Mouse (Mus musculus): Measurements from ENCODE around the gene BC048562.

The BC048562 gene

DNA sequence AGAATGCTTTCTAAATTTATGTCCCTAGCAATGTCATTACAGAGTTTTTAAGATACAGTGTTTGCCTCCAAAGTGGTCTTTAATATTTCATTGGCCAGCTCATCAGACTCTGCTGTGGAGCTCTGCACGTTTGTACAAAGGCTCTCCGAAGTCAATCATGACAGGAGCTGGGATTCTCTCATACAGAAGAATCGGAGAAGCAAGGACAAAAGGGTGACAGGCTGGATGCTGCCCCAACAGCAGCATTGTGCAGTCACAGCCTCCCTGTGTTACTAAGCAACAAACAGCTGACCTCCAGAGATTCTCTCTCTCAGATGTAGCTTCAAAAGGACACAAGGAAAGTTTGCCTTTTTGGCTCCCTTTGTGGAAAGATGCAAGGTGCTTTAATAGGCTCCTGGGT is at the start of gene BC048562:
Gene BC048562, plus strand, starts transcription at position 301 of the 400 bp plus-strand sequence.
- DNase-seq (ENCODE audit: inconsistent ontology term): no peak

DNA sequence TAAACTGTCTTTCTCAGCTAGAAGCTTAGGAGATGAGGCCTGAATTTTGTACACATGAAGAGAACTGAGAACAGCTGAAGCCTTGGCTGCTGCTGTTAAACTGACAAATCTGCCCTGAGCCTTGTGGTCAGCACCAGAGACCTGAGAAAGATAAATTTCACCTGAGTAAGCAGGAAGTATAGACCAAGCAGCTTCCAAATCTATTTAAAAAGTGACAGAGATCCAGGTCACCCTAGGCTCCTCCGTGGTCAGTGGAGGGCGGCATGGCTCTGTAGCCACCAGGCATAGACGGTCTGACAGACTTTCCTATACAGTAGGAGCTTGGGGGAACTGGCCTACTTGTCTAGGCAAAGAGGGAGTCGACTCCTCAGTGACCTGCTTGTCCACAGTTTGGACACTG is 49.5 kb upstream of the BC048562 start:
- DNase-seq (ENCODE audit: inconsistent ontology term): no peak

DNA sequence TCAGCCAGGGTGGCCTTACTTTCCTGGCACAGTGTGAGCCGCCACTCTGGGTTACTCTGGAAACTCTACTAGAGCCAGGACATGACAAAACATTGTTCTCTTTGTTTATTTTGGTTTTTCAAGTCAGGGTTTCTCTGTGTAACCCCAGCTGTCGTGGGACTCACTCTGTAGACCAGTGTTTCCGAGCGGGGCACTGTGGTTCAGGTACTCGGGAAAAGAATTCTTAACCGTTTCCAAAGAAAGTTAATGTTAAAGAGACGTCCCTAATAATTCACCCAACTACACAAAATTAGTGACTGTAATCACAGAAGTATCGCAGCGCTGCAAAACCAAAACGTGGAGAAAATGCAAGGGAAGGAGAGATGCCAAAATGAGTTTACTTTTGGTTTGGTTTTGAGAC is 47.7 kb upstream of the BC048562 start:
- DNase-seq (ENCODE audit: inconsistent ontology term): no peak

DNA sequence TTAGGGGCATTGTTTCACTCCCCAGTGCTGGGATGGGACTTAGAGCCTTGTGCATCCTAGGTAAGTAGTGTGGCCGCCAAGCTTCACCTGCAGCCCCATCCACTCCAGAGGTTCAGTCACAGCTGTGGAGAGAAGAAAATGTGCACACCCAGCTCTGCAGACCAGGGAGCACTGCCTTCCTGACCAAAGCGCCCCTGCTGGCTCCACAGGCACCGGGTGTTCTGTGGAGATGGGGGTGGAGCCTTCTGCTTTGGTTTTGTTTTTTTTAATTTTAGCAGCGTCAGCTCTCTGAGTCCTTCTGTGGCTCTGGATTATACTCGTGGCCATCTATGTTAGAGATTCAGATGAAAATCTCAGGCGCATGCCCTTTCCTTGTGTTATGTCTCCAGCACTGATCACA is 47.1 kb upstream of the BC048562 start:
- no peak for DNase-seq (ENCODE audit: inconsistent ontology term)

DNA sequence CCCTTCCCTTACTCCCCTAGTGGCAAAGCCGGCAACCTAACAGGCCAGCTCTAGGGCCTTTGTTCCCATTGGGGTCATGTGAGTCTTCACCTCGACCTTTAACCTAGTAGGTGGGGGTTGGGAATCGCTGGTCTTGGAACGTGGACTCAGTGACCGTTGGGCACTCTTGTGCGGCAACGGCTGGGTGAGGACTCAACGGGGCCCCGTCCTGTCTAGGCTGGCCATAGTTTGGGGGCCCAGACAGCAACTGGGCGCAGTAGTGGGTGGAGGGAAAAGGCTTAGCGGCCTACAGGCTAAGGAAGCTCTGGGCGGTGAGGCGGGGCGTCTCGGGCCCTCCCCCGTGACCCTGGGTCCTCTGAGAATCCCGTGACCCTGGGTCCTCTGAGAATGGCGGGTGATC is 43.6 kb upstream of the BC048562 start, which contains the start of gene 1700102P08Rik:
Gene 1700102P08Rik, plus strand, starts transcription at position 130 of the 400 bp plus-strand sequence.
- DNase-seq (ENCODE audit: inconsistent ontology term): no peak

DNA sequence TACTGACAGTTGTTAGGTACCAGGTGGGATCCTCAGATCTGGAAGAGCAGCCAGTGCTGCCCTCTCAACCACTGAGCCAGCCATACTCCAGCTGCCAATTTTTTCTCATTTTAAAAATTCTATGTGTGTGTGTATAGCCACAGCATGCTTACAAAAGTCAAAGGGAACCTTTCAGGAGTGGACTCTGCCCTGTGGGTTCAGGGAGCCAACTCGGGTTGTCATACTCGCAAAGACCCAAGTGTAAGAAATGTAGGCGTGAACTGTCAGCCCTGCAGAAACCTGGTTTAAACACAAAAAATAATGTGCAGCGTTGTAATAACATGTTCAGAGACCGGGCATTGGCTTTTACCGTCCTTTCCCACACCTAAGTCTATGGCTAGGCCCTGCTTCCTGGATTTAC is 42.1 kb upstream of the BC048562 start:
- DNase-seq (ENCODE audit: inconsistent ontology term): no peak

DNA sequence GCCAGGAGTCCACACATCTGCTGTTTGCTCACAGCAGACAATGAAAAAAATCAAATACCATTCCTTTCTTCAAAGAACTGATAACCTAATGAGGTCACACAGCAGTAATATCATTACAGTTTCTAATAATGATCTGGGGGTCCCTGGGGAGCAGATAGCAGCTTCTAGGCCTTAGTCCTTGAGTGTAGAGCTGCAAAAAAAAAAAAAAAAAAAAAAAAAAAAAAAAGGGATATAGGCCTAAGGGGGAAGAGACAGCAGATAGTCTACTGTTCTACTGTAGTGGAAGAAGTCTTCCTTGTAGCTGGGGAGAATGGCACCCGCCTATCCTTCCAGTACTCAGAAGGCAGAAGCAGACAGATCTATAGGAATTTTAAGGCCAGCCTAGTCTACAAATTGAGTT is 40.9 kb upstream of the BC048562 start:
- no peak for DNase-seq (ENCODE audit: inconsistent ontology term)

DNA sequence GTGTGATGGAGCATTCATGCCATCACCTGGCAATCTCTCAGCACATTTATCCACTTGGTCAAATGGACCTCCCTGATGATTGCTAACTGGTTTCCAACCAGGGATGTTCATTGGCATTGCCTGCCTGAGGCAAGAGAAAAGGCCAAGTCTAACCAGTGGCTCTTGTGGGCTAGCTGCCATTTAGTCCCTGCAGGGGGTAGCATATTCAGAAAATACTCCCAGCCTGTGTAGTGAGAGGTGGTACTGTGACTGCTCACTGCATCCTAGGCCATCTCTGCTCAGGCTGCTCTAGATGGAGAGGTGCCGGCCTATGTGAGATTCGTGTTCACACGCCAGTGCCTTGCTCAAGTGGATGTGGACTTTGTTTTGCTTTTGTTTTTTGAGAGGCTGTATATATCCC is 38.0 kb upstream of the BC048562 start:
- peak; percentile 18 for DNase-seq (ENCODE audit: inconsistent ontology term)

DNA sequence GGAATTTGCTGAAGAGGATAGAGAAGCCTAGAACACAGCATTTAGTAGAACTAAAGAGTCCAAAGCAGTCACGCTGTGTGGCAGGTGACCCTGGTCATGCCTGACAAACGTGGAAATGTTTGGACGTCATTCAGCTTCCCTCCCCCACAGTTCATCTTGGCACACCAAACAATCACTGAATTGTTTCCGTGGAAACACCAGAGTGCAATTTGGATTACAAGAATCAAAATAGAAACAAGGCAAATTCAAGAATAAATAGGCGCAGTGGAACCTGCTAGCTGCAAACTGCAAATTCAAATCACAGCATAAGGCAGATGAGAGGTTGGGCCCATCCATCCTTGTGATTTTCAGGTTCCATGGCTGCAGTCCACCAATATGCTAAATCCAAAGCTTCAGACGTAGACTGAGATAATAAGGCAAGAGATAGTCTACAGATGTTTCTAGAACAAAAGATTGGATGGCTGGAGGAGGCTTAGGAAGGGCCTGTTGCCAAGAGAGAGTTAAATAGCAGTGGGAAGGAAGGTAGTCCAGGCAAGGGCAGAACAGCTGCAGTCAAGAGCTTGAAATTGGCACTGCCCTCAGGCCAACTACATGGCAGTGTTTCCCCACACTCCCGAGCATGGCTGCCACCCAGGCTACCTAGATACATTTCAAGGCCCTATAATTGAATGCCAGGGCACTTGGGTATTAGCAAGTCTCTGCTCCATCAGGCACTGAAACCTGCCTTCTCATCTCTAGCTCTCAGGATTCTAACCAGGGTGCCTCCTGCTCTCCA is 34.9 kb upstream of the BC048562 start:
- DNase-seq (ENCODE audit: inconsistent ontology term): peak; percentile 73

DNA sequence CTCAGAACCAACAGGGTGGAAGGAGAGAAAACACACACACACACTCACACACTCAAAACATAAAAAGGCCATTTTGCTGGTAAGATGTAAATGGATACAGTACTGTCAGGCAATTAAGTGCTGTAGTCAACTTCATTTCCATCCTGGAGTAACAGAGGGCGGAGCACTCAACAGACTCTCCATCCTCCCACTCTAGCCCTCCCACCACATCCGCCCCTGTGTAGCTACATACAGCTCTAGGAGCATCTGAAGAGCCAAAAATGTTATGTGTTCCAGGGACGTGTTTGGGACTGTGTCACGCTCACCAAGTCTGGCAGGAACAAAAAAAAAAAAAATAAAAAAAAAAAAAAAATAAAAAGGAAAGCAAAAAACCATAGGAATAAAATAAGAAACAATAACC is 33.2 kb upstream of the BC048562 start:
- no peak for DNase-seq (ENCODE audit: inconsistent ontology term)

DNA sequence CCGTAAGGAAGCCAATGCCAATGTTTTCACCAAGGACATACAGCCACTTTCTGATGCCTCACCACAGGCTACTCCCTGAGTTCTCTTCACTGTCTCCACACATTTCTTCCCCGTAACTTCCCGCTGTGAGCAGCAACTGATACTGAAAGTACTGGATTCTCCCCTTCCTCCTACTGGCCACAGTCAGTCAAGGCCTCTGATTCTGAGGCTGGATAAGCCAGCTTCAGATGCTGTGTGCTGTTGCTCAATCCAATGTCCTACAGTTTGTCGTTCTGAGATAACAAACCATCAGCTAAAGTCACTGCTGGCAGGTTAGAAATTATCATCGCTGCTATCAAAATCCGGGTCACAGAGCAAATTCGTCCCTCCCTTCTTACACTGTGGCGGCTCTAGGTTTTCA is 31.8 kb upstream of the BC048562 start:
- no peak for DNase-seq (ENCODE audit: inconsistent ontology term)

DNA sequence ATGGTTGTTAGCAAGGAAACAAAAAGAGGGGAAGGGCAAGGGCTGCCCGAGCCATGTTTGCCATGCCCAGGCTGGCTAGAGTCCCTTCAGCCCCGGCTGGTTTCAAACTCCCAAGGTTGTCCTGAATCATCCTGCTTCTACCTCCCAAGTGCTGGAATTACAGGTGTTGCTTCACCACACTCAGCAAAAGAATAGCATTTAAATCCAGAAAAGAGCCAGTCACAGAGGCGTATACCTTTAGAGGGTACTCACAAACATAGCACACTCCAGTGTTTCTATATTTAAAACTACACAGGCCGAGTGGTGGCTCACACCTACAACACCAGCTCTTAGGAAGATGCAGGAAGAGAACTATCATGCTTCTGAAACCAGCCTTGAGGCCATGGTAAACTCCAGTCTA is 26.7 kb upstream of the BC048562 start:
- DNase-seq (ENCODE audit: inconsistent ontology term): no peak

DNA sequence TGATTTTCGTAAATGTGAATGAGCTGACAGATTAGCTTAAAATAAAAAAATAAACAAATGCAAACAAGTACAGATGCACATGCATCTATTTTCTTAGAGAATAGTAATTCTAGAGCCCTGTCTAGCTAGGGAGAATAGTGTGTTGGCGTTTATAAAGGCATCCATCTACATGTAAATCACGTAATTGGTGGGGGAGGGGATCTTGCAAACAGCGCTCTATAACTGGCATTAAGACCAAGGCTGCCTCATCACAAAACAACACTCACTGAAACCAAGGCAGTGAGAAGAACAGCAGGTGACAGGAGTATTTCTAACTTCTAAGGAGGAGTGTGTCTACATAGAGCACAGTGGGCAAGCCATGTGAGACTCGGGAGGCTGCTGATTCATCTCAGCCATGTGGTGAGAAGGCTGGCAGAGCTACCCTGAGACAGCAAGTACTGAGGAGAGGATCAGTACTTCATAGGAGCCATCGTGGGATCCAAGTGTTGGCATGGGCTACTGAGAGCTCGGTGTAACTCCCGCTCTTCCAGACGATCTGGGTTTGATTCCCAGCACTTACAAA is 24.8 kb upstream of the BC048562 start:
- no peak for DNase-seq (ENCODE audit: inconsistent ontology term)

DNA sequence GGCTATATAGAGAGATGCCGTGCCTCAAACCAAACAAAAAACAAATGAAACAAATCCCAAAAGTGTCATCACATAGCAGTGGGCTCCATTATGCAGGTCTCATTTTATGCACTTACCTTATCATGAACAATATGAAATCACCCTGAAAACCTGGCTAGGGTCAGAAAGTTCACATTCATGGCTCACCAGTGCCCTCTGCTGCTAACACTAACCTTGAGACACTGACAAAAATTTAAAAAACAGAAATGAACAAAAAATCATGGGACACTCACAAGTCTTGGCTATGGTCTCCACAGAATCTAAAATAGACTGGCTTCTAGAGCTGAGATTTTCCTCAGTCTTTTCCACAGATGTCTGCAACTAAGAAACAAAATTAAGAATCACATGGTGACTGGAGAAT is 24.1 kb upstream of the BC048562 start:
- DNase-seq (ENCODE audit: inconsistent ontology term): peak; percentile 7

DNA sequence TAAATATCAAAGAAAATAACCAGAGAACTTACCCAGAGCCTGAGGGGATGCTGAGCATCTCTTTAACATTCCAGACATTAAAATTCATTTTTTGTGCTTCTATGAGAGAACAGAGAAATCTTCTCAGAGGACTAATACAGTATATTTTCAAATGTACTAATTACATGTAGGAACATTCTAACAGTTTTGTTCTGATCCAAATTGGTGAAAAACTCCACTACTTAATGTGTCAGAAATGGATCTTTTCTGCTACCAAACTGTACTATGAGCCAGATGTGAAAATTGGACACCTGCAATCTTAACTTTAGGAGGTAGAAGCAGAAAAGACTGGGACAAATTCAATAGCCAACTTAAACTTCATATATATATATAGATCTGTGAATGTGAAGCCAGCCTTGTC is 7.9 kb upstream of the BC048562 start, which contains the start of gene Ccdc36:
Gene Ccdc36, minus strand, starts transcription at position 101 of the 400 bp plus-strand sequence.
- DNase-seq (ENCODE audit: inconsistent ontology term): no peak

DNA sequence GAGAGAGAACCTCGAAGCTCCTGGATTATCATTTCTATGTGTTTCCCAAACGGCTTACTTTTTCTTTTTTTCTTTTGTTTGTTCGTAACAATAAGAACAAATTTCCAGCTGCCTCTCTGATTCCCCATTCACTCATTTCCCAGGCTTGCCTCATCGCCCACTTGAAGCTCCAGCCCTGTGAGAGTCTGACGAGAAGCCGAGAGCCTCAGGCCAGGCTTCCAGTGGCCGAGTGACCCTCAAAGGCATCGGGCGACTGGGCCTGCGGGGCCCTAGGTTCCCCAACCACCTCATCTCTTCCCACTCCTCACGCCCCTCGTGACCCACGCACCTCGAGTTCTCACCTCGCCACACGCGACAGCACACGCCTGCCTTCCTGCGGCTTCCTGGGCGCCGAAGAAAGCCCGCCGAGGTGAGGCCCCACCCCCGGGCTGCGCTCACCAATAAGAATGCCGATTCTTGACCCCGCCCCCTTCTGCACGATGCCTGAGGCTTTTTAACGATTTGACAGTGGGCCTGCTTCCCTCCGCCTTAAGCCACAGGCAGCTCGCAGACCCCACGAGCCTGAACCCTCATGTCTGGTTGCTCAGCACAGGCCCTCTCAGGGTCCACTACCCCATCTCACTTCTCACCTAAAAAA is 4.7 kb upstream of the BC048562 start:
- peak; percentile 24 for DNase-seq (ENCODE audit: inconsistent ontology term)

DNA sequence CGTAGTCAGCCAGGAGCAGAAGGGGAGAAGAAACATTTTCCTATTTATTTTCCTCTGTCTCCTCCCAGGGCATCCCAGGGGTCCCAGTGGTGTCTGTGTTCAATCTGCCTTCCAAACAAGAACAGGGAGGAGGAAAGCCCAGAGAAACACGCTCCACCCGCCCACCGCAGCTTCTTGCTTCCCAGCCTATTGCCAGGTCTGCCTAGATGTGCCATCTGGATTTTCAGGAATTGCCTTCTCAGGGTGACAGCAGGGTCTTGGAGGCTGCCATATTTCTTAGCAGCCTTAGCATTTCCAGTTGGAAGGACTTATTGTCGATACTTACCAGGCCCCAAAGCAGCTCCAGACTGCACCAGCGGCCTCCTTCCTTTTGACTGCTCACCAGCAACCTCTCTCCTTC is 2.9 kb downstream of the BC048562 start:
- DNase-seq (ENCODE audit: inconsistent ontology term): no peak

DNA sequence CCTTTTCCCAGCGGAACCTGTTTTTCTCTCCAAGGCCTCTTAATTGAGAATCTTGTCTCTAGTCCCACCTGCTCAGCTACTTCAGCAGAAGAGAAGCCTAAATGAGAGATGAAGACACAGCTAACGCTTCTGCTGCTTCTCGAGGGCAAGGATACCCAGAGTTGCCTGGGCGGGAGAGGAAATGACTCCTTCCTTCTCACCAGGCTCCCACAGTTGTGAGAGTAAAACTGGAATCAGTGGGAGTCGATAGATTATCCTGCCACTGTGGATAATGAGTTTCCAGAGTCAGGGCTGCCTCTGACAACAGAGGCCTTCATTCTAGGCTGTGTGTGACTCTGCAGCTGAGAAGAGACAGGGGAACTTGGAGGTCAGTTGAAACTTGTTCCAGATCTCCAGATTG is 4.2 kb downstream of the BC048562 start:
- DNase-seq (ENCODE audit: inconsistent ontology term): no peak

DNA sequence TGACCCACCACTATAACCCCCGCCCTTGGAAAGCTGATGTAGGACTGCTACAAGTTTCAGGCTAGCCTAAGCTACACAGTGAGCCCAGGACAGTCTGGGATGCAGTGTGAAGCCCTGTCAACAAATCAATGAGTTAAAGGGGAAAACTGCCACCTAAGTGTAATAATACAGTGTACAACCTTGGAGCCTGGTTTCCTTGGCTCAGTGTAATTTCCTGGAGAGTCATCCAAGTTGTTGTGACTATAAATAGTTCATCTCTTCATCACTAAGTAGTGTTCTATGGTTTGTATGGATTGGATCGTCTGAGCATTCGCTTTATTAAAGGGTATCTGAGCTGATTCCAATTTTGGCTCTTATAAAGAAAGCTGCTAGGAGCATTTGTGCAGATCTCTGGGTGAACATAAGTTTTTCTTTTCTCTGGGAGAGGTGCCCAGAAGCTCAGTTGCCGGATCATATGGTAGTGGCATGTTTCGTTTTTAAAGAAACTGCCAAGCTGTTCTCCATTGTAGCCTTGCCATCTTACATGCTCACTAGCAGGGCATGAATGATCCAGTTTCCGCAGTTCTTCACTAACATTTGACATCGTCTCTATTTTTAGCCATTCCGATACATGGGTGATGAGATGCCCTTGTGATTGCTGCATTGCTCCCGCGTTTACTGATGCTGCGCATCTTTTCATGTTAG is 5.1 kb downstream of the BC048562 start:
- no peak for DNase-seq (ENCODE audit: inconsistent ontology term)

DNA sequence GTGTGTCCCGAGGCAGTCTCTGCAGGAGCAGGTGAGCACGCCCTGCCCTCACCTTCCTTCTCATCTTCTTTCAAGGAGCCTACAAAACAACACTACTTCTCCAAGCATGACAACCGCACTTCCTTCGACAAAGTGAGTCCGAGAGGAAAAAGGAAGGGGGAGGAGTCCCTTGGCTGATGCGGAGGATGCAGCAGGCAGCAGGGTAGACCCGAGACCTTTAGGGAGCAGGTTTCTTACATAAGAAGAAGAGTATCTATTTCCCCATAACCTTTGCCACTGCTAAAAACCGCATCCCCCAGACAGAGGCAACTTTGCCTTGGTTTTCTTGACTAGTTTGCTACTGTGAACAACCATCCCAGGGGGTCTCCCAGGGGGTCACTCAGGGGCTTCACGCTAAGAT is 8.8 kb downstream of the BC048562 start:
- no peak for DNase-seq (ENCODE audit: inconsistent ontology term)

DNA sequence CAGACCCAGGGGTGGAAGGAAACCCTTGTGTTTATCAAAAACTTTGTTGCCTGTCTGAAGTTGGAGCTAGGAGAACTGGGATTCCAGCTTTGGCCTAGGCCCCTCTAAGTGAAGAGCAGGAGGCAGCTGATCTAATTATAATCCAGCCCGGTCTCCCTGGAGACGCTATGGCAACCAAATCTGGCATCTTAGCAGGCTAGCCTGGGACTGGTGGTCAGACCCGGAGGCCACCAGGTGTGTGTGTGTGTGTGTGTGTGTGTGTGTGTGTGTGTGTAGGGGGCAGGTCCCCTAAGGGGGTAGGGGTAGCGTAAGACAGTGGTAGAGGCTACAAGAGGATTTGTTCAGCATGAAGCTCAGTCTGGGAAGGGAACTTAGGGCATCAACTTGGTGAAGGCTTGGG is 13.6 kb downstream of the BC048562 start:
- no peak for DNase-seq (ENCODE audit: inconsistent ontology term)
